Mouse (Mus musculus): ENCODE data around the gene Thsd7a. TPM values are rescaled to one million over a fixed set of nuclear protein-coding genes. Genes with fewer than 3 reads are reported as not detected.

The Thsd7a gene
- 50.1 and 52.1 TPM in 2 replicates for polyA plus RNA-seq (2014; fragmentation: Nextera tagmentation; extraction: Ambion mirVana)

GRCm38 (mm10) chr6:12748787-12749530 is at the start of gene Thsd7a:
TSS of gene Thsd7a (minus strand) at chr6:12749410.
- WGBS, result 0% methylated on average over 50 of the region's 56 CpGs
- Histone ChIP-seq H3K4me2 (ENCODE audit: low read depth, low read length) (peak within 1 kb of the TSS; percentile 69), H3K27me3 (ENCODE audit: control insufficient read depth, insufficient read depth, low read length) (no peaks in the 10 kb centered on the region), H3K27ac (ENCODE audit: low read depth, low read length) (peak within 1 kb of the TSS; percentile 98), H3K9ac (replicated peaks; ENCODE audit: low read depth, low read length) (peak within 1 kb of the TSS; percentile 96), H3K9me3 (ENCODE audit: control insufficient read depth, low read length) (no peaks in the 10 kb centered on the region), H3K36me3 (ENCODE audit: control insufficient read depth, insufficient read depth, low read length) (no peaks in the 10 kb centered on the region), H3K4me3 (ENCODE audit: low read depth, low read length) (peak within 1 kb of the TSS; percentile 77), H3K4me1 (ENCODE audit: control insufficient read depth, insufficient read depth, low read length) (peaks cover 6% of the 10 kb centered on the region; the same call in 1 of the 2 replicates)
- ATAC-seq (ENCODE audit: low read depth), result peak; percentile 96

DNA sequence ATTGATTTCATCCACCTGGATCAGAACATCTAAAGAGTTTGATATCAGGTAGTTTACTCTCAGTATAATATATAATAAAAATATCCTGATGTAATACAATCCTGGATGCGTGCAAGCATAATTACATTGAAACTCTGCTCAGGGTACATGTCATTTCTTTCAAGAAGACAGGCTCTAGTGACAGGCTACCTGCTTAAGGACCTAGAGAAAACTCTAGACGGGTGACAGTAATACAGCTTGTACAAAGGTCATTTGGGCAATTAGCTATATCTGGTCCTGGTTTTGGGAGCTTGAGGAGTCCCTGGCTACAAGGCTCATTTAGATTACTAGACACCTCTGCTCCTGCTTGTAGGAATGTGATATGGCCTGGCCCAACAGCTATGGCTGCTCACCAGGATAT is 37.9 kb upstream of the Thsd7a start:
- H3K27me3 ChIP-seq (ENCODE audit: control insufficient read depth, insufficient read depth, low read length), result no peaks in the 10 kb centered on the region
- H3K4me1 ChIP-seq (ENCODE audit: control insufficient read depth, insufficient read depth, low read length), result peaks cover 4% of the 10 kb centered on the region; the same call in 1 of the 2 replicates
- H3K4me2 ChIP-seq (ENCODE audit: low read depth, low read length), result no peak overlapping the region
- no peaks in the 10 kb centered on the region for H3K36me3 ChIP-seq (ENCODE audit: control insufficient read depth, insufficient read depth, low read length)
- H3K9me3 ChIP-seq (ENCODE audit: control insufficient read depth, low read length), result no peaks in the 10 kb centered on the region
- no peak for ATAC-seq (ENCODE audit: low read depth)
- H3K27ac ChIP-seq (ENCODE audit: low read depth, low read length), result no peak overlapping the region
- H3K4me3 ChIP-seq (ENCODE audit: low read depth, low read length), result no peak overlapping the region
- no peak overlapping the region for H3K9ac ChIP-seq (replicated peaks; ENCODE audit: low read depth, low read length)
- 72% methylated on average over 2 of the region's 2 CpGs for WGBS

DNA sequence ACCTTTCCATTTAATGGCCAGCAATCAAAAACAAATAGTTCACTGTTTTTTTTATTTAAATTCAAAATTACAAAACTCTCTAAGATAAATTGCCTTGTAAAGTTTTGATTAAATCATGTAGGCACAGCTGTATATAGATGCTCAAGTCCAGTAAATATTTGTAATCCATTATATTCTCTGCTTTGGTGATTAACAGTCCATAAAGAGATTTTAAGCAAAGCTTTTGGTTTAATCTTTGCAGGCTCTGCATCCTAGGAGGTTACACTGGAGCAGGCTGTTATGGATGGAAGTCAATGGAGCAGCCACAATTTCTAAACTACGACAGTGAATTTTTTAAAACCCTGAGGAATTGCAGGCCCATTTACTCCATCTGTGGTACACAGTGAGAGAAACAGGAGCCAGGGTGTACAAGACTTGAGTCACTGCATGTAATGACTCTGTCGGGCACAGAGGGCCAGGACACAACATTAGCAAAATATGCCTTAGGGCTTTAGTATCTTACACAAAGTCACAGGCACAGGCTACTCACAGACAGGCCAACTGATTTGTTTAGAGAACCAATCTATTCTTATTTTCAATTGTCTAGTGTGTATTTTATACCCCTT is 37.3 kb upstream of the Thsd7a start:
- no peak overlapping the region for H3K27ac ChIP-seq (ENCODE audit: low read depth, low read length)
- no peaks in the 10 kb centered on the region for H3K27me3 ChIP-seq (ENCODE audit: control insufficient read depth, insufficient read depth, low read length)
- no peaks in the 10 kb centered on the region for H3K9me3 ChIP-seq (ENCODE audit: control insufficient read depth, low read length)
- H3K4me3 ChIP-seq (ENCODE audit: low read depth, low read length), result no peak overlapping the region
- peaks cover 4% of the 10 kb centered on the region; the same call in 1 of the 2 replicates for H3K4me1 ChIP-seq (ENCODE audit: control insufficient read depth, insufficient read depth, low read length)
- no peak overlapping the region for H3K4me2 ChIP-seq (ENCODE audit: low read depth, low read length)
- no peak overlapping the region for H3K9ac ChIP-seq (replicated peaks; ENCODE audit: low read depth, low read length)
- WGBS, result 25% methylated on average over 2 of the region's 2 CpGs
- peak; percentile 77; the same call in 1 of the 2 replicates for ATAC-seq (ENCODE audit: low read depth)
- H3K36me3 ChIP-seq (ENCODE audit: control insufficient read depth, insufficient read depth, low read length), result no peaks in the 10 kb centered on the region

- ATAC-seq (ENCODE audit: low read depth), result peak; percentile 87
- Histone ChIP-seq H3K27ac (ENCODE audit: low read depth, low read length) (no peak overlapping the region), H3K9ac (replicated peaks; ENCODE audit: low read depth, low read length) (no peak overlapping the region), H3K4me3 (ENCODE audit: low read depth, low read length) (no peak overlapping the region), H3K9me3 (ENCODE audit: control insufficient read depth, low read length) (no peaks in the 10 kb centered on the region), H3K4me2 (ENCODE audit: low read depth, low read length) (0 out of 2 replicates have a peak overlapping the region, but pooled peaks have one; percentile 8), H3K36me3 (ENCODE audit: control insufficient read depth, insufficient read depth, low read length) (no peaks in the 10 kb centered on the region), H3K27me3 (ENCODE audit: control insufficient read depth, insufficient read depth, low read length) (no peaks in the 10 kb centered on the region), H3K4me1 (ENCODE audit: control insufficient read depth, insufficient read depth, low read length) (peaks cover 4% of the 10 kb centered on the region; the same call in 1 of the 2 replicates)
- 35% methylated on average over 8 of the region's 8 CpGs for WGBS
These were observed 35.9 kb upstream of the Thsd7a start for GRCm38 (mm10) chr6:12784918-12785618.

- Histone ChIP-seq H3K36me3 (ENCODE audit: control insufficient read depth, insufficient read depth, low read length) (no peaks in the 10 kb centered on the region), H3K9ac (replicated peaks; ENCODE audit: low read depth, low read length) (no peak overlapping the region), H3K4me1 (ENCODE audit: control insufficient read depth, insufficient read depth, low read length) (no peaks in the 10 kb centered on the region), H3K9me3 (ENCODE audit: control insufficient read depth, low read length) (no peaks in the 10 kb centered on the region), H3K27me3 (ENCODE audit: control insufficient read depth, insufficient read depth, low read length) (no peaks in the 10 kb centered on the region), H3K4me2 (ENCODE audit: low read depth, low read length) (no peak overlapping the region), H3K27ac (ENCODE audit: low read depth, low read length) (no peak overlapping the region), H3K4me3 (ENCODE audit: low read depth, low read length) (no peak overlapping the region)
- 86% methylated on average over 2 of the region's 2 CpGs for WGBS
- no peak for ATAC-seq (ENCODE audit: low read depth)
These were observed 23.6 kb upstream of the Thsd7a start for GRCm38 (mm10) chr6:12772799-12773198.

- no peak overlapping the region for H3K9ac ChIP-seq (replicated peaks; ENCODE audit: low read depth, low read length)
- H3K4me2 ChIP-seq (ENCODE audit: low read depth, low read length), result no peak overlapping the region
- no peak overlapping the region for H3K27ac ChIP-seq (ENCODE audit: low read depth, low read length)
- H3K4me1 ChIP-seq (ENCODE audit: control insufficient read depth, insufficient read depth, low read length), result no peaks in the 10 kb centered on the region
- no peaks in the 10 kb centered on the region for H3K27me3 ChIP-seq (ENCODE audit: control insufficient read depth, insufficient read depth, low read length)
- ATAC-seq (ENCODE audit: low read depth), result no peak
- 78% methylated on average over 6 of the region's 6 CpGs for WGBS
- no peak overlapping the region for H3K4me3 ChIP-seq (ENCODE audit: low read depth, low read length)
- H3K9me3 ChIP-seq (ENCODE audit: control insufficient read depth, low read length), result no peaks in the 10 kb centered on the region
- H3K36me3 ChIP-seq (ENCODE audit: control insufficient read depth, insufficient read depth, low read length), result no peaks in the 10 kb centered on the region
These were observed 16.0 kb upstream of the Thsd7a start for GRCm38 (mm10) chr6:12765191-12765590.

- no peak for ATAC-seq (ENCODE audit: low read depth)
- WGBS, result 50% methylated on average over 1 of the region's 1 CpGs
- H3K27ac ChIP-seq (ENCODE audit: low read depth, low read length), result no peak overlapping the region
These were observed 15.4 kb upstream of the Thsd7a start for GRCm38 (mm10) chr6:12764606-12765005.

GRCm38 (mm10) chr6:12763816-12764215 is 14.6 kb upstream of the Thsd7a start:
- 0 out of 2 replicates have a peak, but pooled peaks have one; percentile 34 for ATAC-seq (ENCODE audit: low read depth)
- no peak overlapping the region for H3K27ac ChIP-seq (ENCODE audit: low read depth, low read length)
- H3K27me3 ChIP-seq (ENCODE audit: control insufficient read depth, insufficient read depth, low read length), result no peaks in the 10 kb centered on the region
- no peaks in the 10 kb centered on the region for H3K36me3 ChIP-seq (ENCODE audit: control insufficient read depth, insufficient read depth, low read length)
- H3K4me1 ChIP-seq (ENCODE audit: control insufficient read depth, insufficient read depth, low read length), result no peaks in the 10 kb centered on the region
- WGBS, result 67% methylated on average over 3 of the region's 3 CpGs
- H3K9ac ChIP-seq (replicated peaks; ENCODE audit: low read depth, low read length), result no peak overlapping the region
- H3K4me3 ChIP-seq (ENCODE audit: low read depth, low read length), result no peak overlapping the region
- H3K9me3 ChIP-seq (ENCODE audit: control insufficient read depth, low read length), result no peaks in the 10 kb centered on the region
- H3K4me2 ChIP-seq (ENCODE audit: low read depth, low read length), result no peak overlapping the region

More at GRCm38 (mm10) chr6:12764606-12765005, 15.4 kb upstream of the Thsd7a start:
- Histone ChIP-seq H3K9ac (replicated peaks; ENCODE audit: low read depth, low read length) (no peak overlapping the region), H3K36me3 (ENCODE audit: control insufficient read depth, insufficient read depth, low read length) (no peaks in the 10 kb centered on the region), H3K4me2 (ENCODE audit: low read depth, low read length) (no peak overlapping the region), H3K9me3 (ENCODE audit: control insufficient read depth, low read length) (no peaks in the 10 kb centered on the region), H3K4me3 (ENCODE audit: low read depth, low read length) (no peak overlapping the region), H3K4me1 (ENCODE audit: control insufficient read depth, insufficient read depth, low read length) (no peaks in the 10 kb centered on the region), H3K27me3 (ENCODE audit: control insufficient read depth, insufficient read depth, low read length) (no peaks in the 10 kb centered on the region)
